Mouse (Mus musculus): ENCODE measurements around the gene Alg13.

DNA sequence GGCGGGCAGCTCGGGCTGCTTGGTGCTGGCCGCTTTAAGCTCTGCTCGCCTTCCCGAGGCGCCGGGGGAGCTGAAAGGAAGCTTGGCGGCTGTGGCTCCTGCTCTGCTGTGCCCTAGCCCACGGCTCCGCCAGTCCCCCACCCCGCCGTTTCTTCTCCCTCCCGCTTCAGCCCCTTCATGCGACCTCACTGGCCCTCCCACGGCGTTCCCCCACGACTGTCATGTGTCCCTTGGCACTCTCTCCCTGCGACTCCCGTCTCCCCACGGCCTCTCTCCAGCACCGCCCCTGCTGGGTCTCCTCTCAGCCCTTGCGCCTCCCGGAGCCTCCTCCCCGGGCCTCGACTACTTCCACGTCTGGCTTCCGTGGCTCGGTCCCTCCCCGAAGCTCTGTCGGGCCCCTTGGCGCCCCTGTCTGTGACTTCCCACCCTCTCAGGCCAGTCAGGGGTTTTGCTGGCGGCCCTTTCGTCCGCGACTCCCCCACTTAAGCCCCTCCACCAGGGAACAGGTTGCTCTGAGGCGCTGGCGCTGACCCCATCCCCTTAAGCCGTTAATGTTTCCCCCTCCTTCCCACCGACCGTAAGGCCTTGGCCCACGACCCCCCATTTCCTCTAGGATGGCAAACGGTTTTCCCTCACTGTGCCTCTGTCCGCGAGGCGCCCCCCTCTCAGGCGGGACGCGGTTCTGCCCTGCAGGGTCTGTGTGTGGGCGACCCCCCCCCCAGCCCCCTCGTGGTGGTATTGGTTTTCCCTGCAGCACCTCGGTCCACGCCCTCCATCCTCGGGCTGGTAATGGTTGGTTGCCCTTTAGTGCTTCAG is 768 bp downstream of the Alg13 start:
- TF ChIP-seq POLR2A (IDR thresholded peaks at IDR 0.05; ENCODE audit: extremely low read depth, insufficient read depth, low read length) (no peak), CTCF (IDR thresholded peaks at IDR 0.05; ENCODE audit: low read depth, low read length) (no peak)
